Mouse (Mus musculus): ENCODE results near the gene Zdhhc5.
A peak's percentile ranks its signal among the peaks of the same experiment; 100 is the strongest.
"Not testable (repeated sequence)": the region's sequence is repeated elsewhere in the genome, so short reads cannot be mapped to it uniquely, and the experiment has no call there.

Zdhhc5 gene

DNA sequence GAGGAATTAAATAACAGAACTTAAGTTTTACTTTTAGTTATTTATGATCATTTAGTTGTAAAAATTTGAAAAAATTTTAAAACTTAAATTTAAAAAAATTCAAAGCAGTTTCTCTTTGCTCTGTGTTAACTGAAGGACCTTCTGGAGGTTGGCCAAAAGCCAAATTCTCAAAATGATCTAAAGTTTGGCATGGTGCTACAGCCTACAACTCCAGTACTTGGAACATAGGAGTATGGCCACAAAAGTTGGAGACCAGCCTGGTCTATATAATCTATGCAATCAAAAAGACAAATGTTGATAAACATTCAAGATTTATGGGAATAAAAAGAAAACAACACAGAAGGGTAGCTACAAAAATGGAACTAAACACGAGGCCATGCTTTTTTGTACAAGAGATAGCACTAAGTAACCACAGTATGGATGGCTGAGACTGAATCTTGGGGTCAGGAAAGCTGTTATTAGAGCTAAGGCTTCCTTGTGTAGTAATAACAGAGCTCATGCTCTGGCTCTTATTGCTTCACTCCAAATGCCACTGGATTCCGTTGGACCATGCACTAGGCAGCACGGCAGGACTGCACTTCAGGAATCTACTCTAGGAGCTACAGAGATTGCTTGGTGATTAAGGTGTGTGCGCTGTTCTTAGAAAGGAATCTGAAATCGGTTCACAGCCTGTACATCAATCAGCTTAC lies 19.8 kb downstream of the Zdhhc5 start:
- DNase-seq (ENCODE audit: low spot score), result no peak

DNA sequence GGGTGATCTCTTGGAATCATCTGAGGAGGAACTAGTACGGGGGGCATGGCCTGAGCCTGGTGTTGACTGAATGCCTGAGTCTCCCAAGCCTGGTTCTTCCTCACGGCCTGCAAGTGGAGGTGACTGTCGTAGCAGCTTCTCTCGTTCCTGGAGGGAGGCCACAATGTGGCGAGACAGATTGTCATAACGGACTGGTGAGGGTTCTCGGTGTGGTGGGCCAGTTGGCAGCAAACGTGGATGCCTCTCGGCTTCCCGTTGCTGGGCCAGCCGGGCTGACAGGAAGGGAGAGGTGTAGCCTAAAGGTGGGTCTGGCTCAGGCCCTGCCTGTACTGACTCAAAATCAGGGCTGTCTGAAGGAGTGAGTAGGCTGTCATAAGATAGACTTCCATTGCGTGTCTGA lies 24.9 kb downstream of the Zdhhc5 start:
- no peak for DNase-seq (ENCODE audit: low spot score)

DNA sequence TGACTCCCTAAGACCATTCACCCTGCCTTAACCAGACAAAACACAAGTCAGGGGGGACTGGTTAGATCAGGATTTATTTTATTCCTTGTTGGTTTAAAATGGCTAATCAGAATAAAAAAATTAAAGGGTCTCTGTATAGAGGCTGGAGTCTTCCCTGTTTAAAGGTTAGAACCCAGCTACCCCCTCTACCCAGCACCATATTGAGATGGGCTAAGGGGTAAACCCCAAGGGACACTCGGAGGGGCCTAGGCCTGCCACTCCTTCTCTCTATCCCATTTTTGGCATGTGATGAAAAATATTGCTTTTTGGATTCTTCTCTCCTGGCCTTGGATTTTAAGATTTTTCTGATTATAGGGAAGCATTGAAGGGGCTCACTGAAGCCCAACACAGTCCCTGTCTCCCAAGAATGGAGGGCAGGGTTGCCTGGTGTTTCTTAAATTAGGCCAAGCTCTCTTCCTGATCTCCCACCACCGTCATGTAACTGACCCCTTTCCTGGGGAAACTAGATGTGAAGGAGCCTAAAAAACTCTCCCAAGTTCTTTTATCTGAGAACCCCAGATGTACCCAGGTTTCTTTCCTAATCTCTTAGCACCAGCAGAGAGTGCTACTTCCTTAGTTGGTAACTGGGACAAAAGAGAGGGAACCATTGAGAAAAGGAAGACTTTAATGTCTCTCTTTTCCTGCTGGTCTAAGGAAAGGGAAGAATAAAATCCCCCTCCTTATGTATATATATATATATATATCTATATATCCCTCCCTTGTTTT lies 26.7 kb downstream of the Zdhhc5 start:
- no peak for DNase-seq (ENCODE audit: low spot score)

DNA sequence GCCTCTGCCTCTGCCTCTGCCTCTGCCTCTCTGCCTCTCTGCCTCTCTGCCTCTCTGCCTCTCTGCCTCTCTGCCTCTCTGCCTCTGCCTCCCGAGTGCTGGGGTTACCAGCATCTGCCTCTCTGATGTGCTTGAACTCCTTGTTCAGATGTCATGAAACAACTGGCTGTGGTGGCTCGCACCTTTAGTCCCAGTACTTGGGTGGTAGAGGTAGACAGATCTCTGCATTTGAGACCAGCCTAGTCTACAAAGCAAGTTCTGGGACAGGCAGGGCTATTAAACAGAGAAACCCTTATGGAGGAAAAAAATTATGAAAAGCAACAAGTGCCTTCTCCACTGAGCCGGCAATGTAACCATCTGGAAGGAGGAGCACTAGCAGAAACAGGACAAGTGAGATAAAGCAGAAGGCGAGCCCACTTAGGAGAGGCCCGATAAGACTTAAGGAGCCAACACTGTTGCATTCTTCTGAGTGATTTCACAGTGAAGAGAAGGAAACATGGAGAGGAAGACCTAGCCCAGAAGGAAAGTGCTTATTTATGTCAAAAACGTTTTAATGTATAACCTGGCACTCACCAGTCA lies 32.3 kb downstream of the Zdhhc5 start:
- no peak for DNase-seq (ENCODE audit: low spot score)

DNA sequence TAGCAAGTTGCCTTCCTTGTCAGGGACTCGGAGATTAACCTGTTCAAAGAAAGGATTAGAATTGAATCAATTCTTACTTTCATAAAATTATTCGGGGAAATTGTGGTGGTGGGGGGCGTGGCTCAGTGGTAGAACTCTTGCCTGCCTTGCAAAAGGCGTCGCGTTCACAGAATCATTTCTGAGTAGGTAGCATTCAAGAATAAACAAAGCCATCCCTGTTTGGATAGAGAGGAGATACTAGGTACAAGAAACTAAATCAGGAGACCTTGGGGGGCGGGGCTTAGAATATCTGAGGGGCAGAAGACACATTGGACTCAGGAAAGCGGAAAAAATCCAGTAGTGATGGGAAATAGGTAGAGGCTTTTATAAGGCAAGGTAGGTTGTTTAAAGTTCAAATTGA lies 36.0 kb downstream of the Zdhhc5 start, which contains the start of gene Tmx2:
Tmx2 (minus strand) TSS at position 125 of the 400 bp plus-strand sequence.
- DNase-seq (ENCODE audit: low spot score), result no peak

DNA sequence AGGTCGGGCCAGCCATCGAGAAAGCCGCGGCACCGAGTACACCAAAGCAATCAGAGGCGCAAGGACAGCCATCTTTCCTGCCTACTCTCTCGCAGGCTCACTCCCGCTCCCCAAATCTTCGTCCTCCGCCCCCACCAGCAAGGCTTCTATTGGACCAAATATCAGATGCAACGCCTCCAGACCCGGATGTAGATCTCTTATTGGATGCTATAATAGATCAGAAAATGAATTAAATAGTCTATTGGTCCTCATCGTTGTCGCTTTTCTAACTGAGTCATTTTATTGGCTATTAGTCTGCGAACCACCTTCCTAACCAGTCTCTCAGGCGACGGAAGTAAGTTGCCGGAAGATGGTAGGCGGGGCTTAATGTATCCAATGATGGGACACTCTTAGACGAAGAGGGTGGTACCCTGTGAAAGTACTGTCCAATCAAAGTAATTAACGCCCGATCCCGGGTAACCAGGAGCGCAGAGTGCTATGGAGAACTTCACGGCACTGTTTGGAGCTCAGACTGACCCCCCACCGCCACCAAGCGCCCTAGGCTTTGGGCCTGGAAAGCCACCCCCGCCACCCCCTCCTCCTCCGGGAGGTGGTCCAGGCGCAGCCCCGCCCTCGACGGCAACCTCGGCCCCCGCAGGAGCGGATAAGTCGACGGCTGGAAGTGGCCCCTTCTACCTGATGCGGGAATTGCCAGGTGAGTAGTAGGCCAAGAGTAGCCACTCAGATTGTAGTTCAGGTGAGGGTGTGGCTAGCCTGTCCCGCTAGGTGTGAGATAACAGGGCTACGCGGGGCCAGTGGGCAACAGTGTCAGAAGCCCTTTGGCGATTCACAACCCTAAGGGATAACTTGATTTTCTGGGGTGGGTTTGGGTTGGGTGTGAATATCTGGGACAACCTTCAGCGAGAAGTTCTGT lies 36.8 kb downstream of the Zdhhc5 start, which contains the start of the genes Gm28635 and Med19:
Gm28635 (minus strand) TSS at position 74 of the 913 bp plus-strand sequence.
Med19 (plus strand) TSS at position 435 of the 913 bp plus-strand sequence.
- peak; percentile 61 for DNase-seq (ENCODE audit: low spot score)

DNA sequence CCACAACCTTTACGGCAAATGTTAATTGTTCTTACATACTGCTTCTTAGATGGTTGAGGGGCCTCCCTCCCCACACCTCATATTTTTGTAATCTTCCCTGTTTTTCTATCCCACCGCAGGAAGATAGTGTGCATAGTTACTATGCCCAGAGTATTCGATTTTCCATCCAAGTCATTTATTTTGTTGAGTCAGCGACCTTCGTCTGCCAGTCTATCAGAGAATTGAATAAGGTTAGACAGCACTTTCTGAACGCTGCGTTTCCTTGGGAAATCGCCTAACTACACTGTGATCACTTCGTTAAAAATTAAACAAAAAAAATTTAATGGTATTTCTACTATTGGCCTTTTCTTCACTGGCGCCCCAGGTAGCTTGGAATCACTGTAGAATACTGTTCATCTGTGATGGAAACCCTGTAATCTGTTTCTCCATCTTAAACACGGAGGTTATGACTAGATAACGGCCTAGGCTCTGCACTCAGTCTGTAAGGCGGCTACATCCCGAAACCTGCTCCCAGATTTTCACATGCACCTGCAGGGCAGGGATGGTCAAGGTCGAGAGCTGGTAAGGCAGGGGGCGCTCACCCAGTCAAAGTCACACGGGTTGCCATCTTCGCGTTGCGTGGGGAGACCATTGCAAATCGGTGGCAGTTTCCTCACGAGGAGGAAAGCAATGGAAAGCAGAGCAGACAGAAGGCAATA lies 37.6 kb downstream of the Zdhhc5 start:
- peak; percentile 23 for DNase-seq (ENCODE audit: low spot score)

DNA sequence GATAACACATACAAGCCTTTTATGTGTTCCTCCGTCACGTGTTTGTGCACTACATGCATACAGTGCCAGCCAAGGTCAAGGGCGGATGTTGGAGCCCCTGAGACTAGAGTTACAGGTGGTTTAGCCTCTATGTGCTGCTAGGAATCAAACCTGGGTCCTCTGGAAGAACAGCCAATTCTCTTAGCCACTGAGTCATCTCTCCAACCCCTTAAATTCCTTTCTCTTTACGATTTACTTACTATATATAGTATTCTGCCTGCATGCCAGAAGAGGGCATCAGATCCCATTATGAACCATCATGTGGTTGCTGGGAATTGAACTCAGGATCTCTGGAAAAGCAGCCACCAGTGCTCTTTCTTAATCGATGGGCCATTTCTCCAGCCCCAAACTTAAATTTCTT lies 43.4 kb downstream of the Zdhhc5 start:
- DNase-seq (ENCODE audit: low spot score), result not testable (repeated sequence)

DNA sequence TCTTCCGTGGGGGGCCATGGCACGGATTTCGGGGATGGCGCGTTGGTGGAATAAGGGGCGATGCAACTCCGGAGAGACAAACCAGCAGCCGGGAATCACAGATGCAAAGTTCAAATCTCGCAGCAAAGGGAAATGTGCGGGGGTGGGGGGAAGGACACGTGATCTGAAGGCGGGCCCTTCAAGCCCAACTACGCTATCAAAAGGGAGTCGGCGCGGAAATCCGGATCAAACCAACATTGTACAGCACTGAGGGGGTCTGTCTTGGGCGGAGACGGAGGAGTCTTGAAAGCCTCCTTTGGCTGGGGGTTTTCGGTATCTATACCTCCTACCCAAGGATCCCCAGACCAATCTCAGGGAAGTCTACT lies 44.4 kb downstream of the Zdhhc5 start, which contains the start of gene Selenoh:
Selenoh (minus strand) TSS at position 202 of the 365 bp plus-strand sequence.
- DNase-seq (ENCODE audit: low spot score), result peak; percentile 69

DNA sequence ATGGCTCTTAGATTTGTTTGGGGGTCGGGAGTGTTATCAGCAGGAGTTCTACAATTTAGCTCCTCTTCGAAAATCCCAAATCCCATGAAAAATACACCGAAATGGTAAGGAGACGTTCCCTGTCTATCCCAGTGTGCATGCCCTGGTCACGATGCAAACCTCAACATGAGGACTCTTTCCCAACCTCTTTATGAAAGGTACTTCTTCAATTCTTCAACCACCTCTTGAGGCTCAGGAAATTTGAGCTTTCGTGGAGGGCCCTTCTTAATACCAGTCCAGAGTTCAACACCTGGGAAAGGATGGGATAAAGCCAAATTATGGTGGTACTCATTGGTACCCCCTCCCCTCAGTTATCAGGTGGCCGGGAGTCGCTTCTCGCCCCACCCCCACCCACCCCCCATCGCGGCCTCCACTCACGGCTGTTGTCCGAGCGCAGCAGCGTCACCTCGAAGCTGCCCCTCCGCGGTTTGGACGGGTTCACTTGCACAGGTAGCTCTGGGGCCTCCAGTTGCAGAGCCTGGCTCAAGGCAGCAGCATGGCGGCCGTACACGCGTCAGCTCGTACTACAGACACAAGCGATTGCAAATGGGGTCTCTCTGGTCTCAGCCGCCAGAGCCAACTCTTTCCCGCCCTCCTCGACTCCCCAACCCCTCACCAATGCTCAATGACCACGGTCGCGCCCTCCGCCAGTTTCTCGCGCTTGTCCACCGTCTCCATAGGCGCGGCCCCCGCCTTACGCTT lies 45.0 kb downstream of the Zdhhc5 start:
- peak; percentile 19 for DNase-seq (ENCODE audit: low spot score)

DNA sequence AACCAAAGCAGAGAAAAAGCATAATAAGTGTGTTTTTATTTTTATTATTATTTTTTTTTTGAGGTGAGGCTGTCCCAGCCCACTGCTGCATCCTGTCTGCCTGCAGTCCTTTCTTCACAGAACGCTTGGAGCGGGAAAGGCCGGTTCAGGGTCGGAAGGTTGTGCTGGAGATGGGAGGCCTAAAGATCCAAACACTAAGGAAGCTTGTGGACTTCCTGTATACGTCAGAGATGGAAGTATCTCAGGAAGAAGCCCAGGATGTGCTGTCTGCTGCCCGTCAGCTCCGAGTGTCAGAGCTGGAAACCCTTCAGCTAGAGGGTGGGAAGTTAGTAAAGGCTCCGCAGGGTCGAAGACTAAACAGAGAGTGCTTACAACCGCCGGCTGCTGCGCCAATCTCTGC lies 48.9 kb downstream of the Zdhhc5 start:
- no peak for DNase-seq (ENCODE audit: low spot score)

DNA sequence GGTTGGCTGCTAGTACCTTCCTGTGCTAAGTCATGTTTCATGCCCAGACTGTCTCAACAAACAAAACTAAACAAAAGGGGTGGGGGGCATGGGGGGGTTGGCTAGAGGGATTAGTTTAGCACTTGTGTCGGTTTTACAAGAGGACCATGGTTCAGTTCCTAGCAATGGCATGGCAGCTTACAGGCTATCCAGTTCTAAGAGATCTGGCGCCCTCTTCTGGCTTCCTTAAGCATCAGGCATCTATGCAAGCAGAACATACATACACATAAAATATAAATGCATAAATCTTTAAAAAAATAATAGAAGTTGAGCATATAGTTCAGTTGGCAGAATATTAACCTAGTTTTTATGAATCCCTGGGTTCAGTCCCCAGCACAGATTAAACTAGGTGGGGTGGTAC lies 52.1 kb downstream of the Zdhhc5 start:
- no peak for DNase-seq (ENCODE audit: low spot score)

DNA sequence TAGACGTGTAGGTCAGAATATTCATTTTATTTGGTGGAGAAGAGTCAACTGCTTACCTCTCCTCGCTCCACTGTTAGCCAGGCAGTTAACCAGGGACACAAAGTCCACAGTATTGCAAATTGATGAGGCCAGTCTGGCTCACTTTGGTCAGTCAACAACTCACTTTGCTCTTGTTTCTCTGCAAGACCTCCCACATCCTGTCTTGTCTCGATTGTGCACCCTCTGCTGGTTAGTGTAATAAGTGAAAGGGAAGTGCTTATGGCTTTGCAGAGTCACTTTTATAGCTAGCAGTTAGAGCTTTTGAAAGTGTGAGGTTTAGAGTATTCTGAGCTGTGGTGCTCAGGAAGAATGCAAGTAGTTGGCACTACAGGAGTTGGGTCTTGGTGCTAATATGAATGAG lies 54.7 kb downstream of the Zdhhc5 start:
- DNase-seq (ENCODE audit: low spot score), result no peak

DNA sequence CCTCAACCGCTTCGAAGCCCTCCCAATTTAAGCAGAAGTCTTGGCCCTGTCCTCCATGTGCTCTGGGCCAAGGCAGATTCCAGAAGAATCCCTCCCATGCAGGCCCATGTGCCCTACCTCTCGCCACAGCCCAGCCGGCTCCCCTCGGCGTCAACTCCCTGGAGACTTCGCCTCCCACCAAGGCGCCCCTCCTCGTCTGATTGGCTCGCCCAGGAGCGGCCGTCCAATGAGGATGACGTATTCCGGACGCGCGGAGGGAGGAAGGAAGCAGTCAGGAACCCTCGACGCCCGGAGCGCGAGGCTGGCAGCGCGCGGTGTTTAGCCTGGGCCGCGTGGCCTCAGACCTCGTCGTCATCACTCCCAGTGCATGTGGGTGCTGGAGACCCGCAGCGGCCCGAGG lies 56.2 kb downstream of the Zdhhc5 start, which contains the start of gene Btbd18:
Btbd18 (plus strand) TSS at position 274 of the 400 bp plus-strand sequence.
- DNase-seq (ENCODE audit: low spot score), result no peak

DNA sequence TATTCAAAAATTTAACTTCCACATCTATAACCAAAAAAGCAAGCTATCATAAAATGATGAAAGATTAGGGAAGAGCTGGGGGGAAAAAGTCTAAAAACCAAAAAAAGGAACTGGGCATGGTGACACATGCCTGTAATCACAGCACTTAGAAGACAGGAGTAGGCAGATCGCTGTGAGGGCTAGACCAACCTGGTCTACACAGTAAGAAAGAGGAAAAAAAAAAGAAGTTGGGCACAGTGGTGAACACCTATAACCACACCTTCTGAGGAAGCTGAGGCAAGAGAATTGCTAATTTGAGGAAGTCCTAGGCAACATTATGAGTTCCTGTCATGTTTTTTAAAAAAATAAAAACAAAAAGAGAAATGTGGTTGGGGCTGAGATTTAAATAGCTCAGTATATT lies 59.1 kb downstream of the Zdhhc5 start:
- DNase-seq (ENCODE audit: low spot score), result no peak

DNA sequence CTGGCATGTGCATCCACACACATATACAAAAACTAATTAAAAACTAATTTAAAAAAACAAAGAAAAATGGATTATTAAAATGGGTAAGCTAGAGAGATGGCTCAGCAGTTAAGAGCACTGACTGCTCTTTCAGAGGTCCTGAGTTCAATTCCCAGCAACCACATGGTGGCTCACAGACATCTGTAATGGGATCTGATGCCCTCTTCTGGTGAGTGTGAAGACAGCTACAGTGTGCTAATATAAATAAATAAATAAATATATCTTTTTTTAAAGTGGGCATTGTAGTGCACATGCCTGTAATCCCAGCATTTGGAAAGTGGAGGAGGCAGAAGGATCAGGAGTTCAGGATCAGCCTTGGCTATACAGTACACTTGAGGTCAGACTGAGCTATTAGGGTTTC lies 61.6 kb downstream of the Zdhhc5 start:
- DNase-seq (ENCODE audit: low spot score), result no peak

DNA sequence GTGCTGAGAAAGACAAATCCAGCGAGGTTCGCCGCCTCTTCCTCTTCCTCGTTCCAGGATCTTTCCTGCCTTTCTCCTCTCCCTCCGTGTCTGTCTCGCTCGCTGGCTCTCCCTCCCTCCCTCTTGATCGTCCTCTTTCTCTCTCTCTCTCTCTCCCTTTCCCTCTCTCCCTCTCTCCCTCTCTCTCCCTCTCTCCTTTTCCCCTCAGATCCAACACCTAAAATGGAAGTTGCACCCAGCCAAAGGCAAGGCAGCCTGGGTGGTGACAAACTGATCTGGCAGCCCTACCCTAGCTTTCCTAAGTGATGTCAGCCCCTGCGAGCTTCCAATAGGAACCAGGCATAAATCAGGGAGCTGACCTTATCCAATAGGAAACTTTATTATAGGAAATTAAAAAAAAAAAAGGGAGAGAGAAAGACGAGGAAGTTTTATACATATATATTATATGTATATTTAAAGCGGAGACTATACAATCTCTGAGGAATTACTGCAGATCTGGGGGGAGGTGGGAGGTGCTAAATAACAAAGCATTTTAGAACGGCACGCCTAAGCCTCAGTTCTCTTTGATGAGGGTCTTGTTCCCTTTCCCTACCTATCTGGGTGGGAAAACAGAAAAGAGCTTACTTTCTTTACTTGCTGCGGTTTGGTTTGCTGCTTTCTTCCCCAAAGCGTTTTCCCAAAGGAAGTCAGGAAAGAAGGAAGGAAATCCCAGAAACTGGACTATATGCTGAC lies 64.3 kb downstream of the Zdhhc5 start, which contains the start of gene Ctnnd1:
Ctnnd1 (minus strand) TSS at position 302 of the 732 bp plus-strand sequence.
- DNase-seq (ENCODE audit: low spot score), result peak; percentile 60

DNA sequence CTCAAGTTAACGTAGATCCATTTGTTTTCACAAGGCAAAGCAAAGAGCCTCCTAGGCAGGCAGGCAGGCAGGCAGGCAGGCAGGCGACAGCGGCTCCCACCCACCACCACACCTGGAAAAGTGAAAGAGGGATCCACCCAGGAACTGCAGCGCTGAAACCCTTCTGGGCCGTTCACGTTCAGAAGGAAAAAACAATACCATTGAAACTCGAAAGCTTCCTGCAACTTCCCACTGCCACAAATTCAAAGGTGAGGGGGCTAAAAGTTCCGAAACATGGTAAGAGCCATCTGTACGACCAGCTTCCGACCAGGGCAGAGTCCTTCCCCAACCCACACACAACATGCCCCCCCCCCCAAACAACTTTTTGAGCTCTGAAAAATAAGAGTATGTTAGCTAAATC lies 65.3 kb downstream of the Zdhhc5 start:
- no peak for DNase-seq (ENCODE audit: low spot score)

DNA sequence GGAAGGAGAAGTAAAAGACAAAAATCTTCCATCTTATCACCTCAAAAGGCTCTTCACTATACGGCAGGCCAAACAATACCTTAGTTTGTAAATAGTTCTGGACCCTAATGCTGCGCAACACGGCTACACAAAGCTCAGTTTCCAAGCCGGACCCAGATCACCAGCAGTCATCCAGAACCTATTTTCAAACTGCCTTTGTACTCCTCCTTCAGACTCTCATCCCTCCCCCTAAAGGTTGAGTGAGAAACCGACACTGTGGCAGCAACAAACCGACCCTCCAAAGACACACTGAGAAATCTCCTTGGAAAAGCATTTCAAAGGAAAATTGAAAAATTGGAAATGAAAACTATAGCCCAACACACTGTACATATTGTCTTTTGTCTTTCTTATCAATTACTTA lies 66.6 kb downstream of the Zdhhc5 start:
- no peak for DNase-seq (ENCODE audit: low spot score)
